Mouse (Mus musculus) kidney, adult 2 months (tissue): ENCODE data around the gene Nxph4.

ENCODE experiments used
- CTCF ChIP-seq: fragments of 200-500 bp; conservative IDR thresholded peaks from 2 replicates; pipeline ENCODE4 v1.5.1; 2011; ENCODE audit warnings: low read depth, mild to moderate bottlenecking, control low read depth, low read length, moderate library complexity, mixed read lengths; ENCODE audit not compliant: insufficient read depth, insufficient read length
- POLR2A ChIP-seq: fragments of 200-500 bp; IDR thresholded peaks from one replicate; pipeline ENCODE4 v1.6.1; 2011; ENCODE audit warnings: low read depth, low read length, control low read depth

- no peak for TF ChIP-seq CTCF
- no peak for TF ChIP-seq POLR2A
Observed at GRCm38 (mm10) chr10:127526048-127526447, 8.3 kb downstream of the Nxph4 start.
